Mouse (Mus musculus): ENCODE results near the gene Arid1a. TPM values are rescaled to one million over a fixed set of nuclear protein-coding genes. Genes with fewer than 3 reads are reported as not detected.

Arid1a gene
- polyA plus RNA-seq, 1 experiment from 2014 or later = 17.9 TPM

DNA sequence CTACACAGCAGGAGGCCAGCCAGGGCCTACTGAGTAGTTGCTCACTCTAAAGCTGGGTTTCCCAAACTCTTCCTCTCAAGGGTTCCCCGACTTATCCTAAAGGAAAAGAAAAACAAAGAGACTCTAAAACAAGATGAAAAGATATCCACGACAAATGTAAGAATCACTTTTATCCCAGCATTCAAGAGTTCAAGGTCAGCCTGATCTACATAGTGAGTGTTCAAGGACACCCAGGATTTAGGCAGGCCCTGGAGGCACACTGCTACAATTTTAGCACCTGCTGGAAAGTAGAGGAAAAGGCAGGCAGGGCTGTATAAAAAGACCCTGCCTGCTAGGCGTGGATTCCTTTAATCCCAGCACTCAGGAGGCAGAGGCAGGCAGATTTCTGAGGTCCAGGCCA lies 12.6 kb upstream of the Arid1a start:
- no peak for TF ChIP-seq CTCF (IDR thresholded peaks at IDR 0.05; ENCODE audit: low read depth)
- H3K27ac ChIP-seq = no peak overlapping the region
- WGBS = 81% methylated on average over 3 of the region's 3 CpGs

DNA sequence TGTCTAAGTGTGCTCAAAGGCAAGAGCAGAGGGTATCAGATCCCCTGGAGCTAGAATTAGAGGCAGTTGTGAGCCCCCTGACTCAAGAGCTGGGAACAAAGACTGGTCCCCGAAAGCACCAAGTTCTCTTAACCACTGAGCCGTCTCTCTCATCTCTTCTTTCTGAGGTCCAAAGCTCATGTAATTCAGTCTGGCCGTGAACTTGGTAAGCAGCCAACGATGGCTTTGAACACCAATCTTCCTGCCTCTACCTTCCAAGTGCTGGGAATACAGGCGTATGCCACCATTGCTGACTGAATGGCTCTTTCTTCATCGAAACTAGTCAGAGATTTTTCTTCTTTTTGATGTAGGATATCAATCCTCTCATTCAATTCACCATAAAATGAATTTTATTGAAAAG lies 6.5 kb upstream of the Arid1a start:
- Histone ChIP-seq H3K9me3 (replicated peaks; ENCODE audit: low read length) (no peaks in the 10 kb centered on the region), H3K27me3 (ENCODE audit: insufficient read depth, low read length) (no peaks in the 10 kb centered on the region), H3K9ac (ENCODE audit: low read depth, low read length) (no peak overlapping the region), H3K27ac (no peak overlapping the region), H3K4me2 (ENCODE audit: low read length) (no peak overlapping the region), H3K36me3 (ENCODE audit: insufficient read depth, low read length) (no peaks in the 10 kb centered on the region), H3K4me3 (replicated peaks; ENCODE audit: low read depth, low read length) (no peak overlapping the region), H3K4me1 (replicated peaks; ENCODE audit: insufficient read depth, low read length) (no peaks in the 10 kb centered on the region)
- no peak for TF ChIP-seq CTCF (IDR thresholded peaks at IDR 0.05; ENCODE audit: low read depth)
- ATAC-seq (replicated peaks; ENCODE audit: low FRiP score, low read depth) (no peak), DNase-seq (ENCODE audit: low spot score) (no peak)
- 74% methylated on average over 6 of the region's 6 CpGs for WGBS

More for the DNA sequence above, 12.6 kb upstream of the Arid1a start:
- ATAC-seq (replicated peaks; ENCODE audit: low FRiP score, low read depth) = no peak
- no peaks in the 10 kb centered on the region for H3K36me3 ChIP-seq (ENCODE audit: insufficient read depth, low read length)
- H3K9me3 ChIP-seq (replicated peaks; ENCODE audit: low read length) = no peaks in the 10 kb centered on the region
- no peak for DNase-seq (ENCODE audit: low spot score)
- H3K4me3 ChIP-seq (replicated peaks; ENCODE audit: low read depth, low read length) = no peak overlapping the region
- no peak overlapping the region for H3K9ac ChIP-seq (ENCODE audit: low read depth, low read length)
- H3K4me1 ChIP-seq (replicated peaks; ENCODE audit: insufficient read depth, low read length) = no peaks in the 10 kb centered on the region
- H3K4me2 ChIP-seq (ENCODE audit: low read length) = no peak overlapping the region
- no peaks in the 10 kb centered on the region for H3K27me3 ChIP-seq (ENCODE audit: insufficient read depth, low read length)

- Histone ChIP-seq H3K9me3 (replicated peaks; ENCODE audit: low read length) (no peaks in the 10 kb centered on the region), H3K4me1 (replicated peaks; ENCODE audit: insufficient read depth, low read length) (peaks cover 15% of the 10 kb centered on the region), H3K36me3 (ENCODE audit: insufficient read depth, low read length) (no peaks in the 10 kb centered on the region), H3K4me2 (ENCODE audit: low read length) (no peak overlapping the region), H3K4me3 (replicated peaks; ENCODE audit: low read depth, low read length) (no peak overlapping the region), H3K9ac (ENCODE audit: low read depth, low read length) (no peak overlapping the region), H3K27me3 (ENCODE audit: insufficient read depth, low read length) (no peaks in the 10 kb centered on the region), H3K27ac (no peak overlapping the region)
- ATAC-seq (replicated peaks; ENCODE audit: low FRiP score, low read depth) (no peak), DNase-seq (ENCODE audit: low spot score) (no peak)
- no peak for TF ChIP-seq CTCF (IDR thresholded peaks at IDR 0.05; ENCODE audit: low read depth)
- 90% methylated on average over 8 of the region's 8 CpGs for WGBS
Measured at GRCm38 (mm10) chr4:133759659-133760058, 3.1 kb upstream of the Arid1a start.

- Histone ChIP-seq H3K9ac (ENCODE audit: low read depth, low read length) (peak overlapping the region; percentile 84), H3K27ac (peak overlapping the region; percentile 100), H3K4me3 (replicated peaks; ENCODE audit: low read depth, low read length) (peak overlapping the region; percentile 56), H3K27me3 (ENCODE audit: insufficient read depth, low read length) (no peaks in the 10 kb centered on the region), H3K4me2 (ENCODE audit: low read length) (peak overlapping the region; percentile 84), H3K9me3 (replicated peaks; ENCODE audit: low read length) (no peaks in the 10 kb centered on the region), H3K36me3 (ENCODE audit: insufficient read depth, low read length) (no peaks in the 10 kb centered on the region), H3K4me1 (replicated peaks; ENCODE audit: insufficient read depth, low read length) (peaks cover 16% of the 10 kb centered on the region)
- peak; percentile 37 for ATAC-seq (replicated peaks; ENCODE audit: low FRiP score, low read depth)
- WGBS = under 1% methylated on average over 38 of the region's 38 CpGs
- peak; percentile 99 for DNase-seq (ENCODE audit: low spot score)
- peak; percentile 20; the same call in 1 of the 2 replicates for TF ChIP-seq CTCF (IDR thresholded peaks at IDR 0.05; ENCODE audit: low read depth)
Measured at GRCm38 (mm10) chr4:133757269-133757835, 783 bp upstream of the Arid1a start.

GRCm38 (mm10) chr4:133755861-133756371 lies 653 bp downstream of the Arid1a start:
- Histone ChIP-seq H3K4me2 (ENCODE audit: low read length) (peak overlapping the region; percentile 84), H3K9ac (ENCODE audit: low read depth, low read length) (no peak overlapping the region; the same call in 1 of the 2 replicates), H3K9me3 (replicated peaks; ENCODE audit: low read length) (no peaks in the 10 kb centered on the region), H3K27ac (peak overlapping the region; percentile 100), H3K4me1 (replicated peaks; ENCODE audit: insufficient read depth, low read length) (peaks cover 17% of the 10 kb centered on the region), H3K27me3 (ENCODE audit: insufficient read depth, low read length) (no peaks in the 10 kb centered on the region), H3K4me3 (replicated peaks; ENCODE audit: low read depth, low read length) (peak overlapping the region; percentile 56), H3K36me3 (ENCODE audit: insufficient read depth, low read length) (no peaks in the 10 kb centered on the region)
- DNase-seq (ENCODE audit: low spot score) = no peak
- 5% methylated on average over 11 of the region's 11 CpGs for WGBS
- ATAC-seq (replicated peaks; ENCODE audit: low FRiP score, low read depth) = no peak
- no peak for TF ChIP-seq CTCF (IDR thresholded peaks at IDR 0.05; ENCODE audit: low read depth)

- Histone ChIP-seq H3K9ac (ENCODE audit: low read depth, low read length) (peak overlapping the region; percentile 100), H3K4me1 (replicated peaks; ENCODE audit: insufficient read depth, low read length) (peaks cover 24% of the 10 kb centered on the region), H3K27me3 (ENCODE audit: insufficient read depth, low read length) (no peaks in the 10 kb centered on the region), H3K27ac (peak overlapping the region; percentile 100), H3K4me3 (replicated peaks; ENCODE audit: low read depth, low read length) (peak overlapping the region; percentile 100), H3K9me3 (replicated peaks; ENCODE audit: low read length) (no peaks in the 10 kb centered on the region), H3K36me3 (ENCODE audit: insufficient read depth, low read length) (no peaks in the 10 kb centered on the region), H3K4me2 (ENCODE audit: low read length) (peak overlapping the region; percentile 84)
- ATAC-seq (replicated peaks; ENCODE audit: low FRiP score, low read depth) (no peak), DNase-seq (ENCODE audit: low spot score) (peak; percentile 39)
- 20% methylated on average over 10 of the region's 10 CpGs for WGBS
- TF ChIP-seq CTCF (IDR thresholded peaks at IDR 0.05; ENCODE audit: low read depth) = no peak
Measured at GRCm38 (mm10) chr4:133754871-133755765, 1.5 kb downstream of the Arid1a start.
